Mouse (Mus musculus): Measurements from ENCODE around the gene Idi2.
"Not testable (repeated sequence)": the region's sequence is repeated elsewhere in the genome, so short reads cannot be mapped to it uniquely, and the experiment has no call there.

The Idi2 gene

GRCm38 (mm10) chr13:8997221-8997620 is 44.6 kb downstream of the Idi2 start:
- DNase-seq (ENCODE audit: low read depth), result not testable (repeated sequence)

- no peak for DNase-seq (ENCODE audit: low read depth)
Observed at GRCm38 (mm10) chr13:8999464-8999863, 46.8 kb downstream of the Idi2 start.

- no peak for DNase-seq (ENCODE audit: low read depth)
Observed at GRCm38 (mm10) chr13:9003306-9003705, 50.6 kb downstream of the Idi2 start.

Measured in NIH3T3 (cell line).